Mouse (Mus musculus): ENCODE results near the gene Jaml.

Gene Jaml

DNA sequence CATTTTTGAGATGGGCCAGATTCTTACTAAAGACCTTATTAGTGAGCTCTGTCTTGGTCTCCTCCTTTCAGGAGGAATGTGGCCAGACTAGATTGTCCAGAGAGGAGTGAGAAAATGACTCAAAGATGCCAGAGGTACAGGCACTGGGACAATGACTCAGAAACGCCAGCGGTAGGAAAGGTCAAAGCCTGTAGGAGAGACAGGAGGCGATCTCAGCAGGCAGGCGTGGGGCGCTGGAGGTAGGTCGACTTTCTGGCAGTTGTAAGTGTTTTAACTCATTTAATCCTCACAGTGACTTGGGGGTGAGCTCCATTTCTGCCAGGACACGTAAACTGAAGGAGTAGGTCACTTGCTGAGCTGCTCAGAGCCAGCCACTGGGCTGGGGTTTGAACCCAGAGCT, 18.8 kb upstream of the Jaml start:
- ChIA-PET POLR2A (interaction anchor here in 1 of 4 experiments (0.6 to 1.2 kb wide), 4 partner anchors 9 to 80 kb away, joined by 3 to 4 read pairs (median 4); partner anchors contain the start of gene Cd3g), CTCF (no interaction called here)

DNA sequence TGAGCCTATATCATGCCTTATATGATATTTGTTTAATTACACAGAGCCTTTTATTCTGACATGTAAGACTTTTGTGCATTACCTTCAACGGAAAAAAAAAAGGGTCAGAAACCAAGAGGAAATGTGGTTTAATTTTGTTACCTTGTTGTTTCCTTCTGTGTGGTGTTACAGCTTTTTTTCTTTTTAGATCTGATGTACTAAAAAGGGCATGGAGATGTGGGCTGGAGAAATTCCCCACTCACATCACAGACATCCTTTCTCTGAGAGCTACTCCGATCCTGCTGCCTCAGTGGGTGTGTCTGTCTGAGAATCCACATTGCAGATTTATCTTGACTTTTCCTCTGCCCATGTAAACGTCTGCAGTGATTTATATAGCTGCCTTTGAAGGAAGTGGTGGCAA, 16.3 kb upstream of the Jaml start:
- ChIA-PET CTCF (no interaction called here), POLR2A (interaction anchor here in 1 of 4 experiments (1.0 to 1.6 kb wide), 2 partner anchors 13 to 22 kb away, joined by 3 to 6 read pairs; no protein-coding TSS in a partner anchor)

DNA sequence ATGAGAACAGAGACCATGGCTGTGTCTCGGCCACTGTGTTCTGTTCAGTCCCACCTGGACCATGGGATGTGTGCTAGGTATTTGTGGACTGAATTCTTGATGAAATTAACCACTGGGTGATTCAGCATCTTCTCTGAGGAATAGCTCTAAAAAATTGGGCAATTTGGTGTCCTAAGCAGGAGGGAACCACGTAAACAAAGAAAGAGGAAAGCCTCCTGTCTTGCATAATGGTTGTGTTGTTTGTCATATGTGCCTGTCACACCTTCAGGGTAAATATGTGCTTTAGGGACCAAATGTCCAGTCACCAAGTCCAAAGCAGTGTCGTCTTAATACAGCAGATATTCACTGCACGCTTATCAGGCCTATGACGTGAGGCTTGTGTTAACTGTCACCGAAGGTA, 14.6 kb upstream of the Jaml start:
- CTCF ChIA-PET: no interaction called here

DNA sequence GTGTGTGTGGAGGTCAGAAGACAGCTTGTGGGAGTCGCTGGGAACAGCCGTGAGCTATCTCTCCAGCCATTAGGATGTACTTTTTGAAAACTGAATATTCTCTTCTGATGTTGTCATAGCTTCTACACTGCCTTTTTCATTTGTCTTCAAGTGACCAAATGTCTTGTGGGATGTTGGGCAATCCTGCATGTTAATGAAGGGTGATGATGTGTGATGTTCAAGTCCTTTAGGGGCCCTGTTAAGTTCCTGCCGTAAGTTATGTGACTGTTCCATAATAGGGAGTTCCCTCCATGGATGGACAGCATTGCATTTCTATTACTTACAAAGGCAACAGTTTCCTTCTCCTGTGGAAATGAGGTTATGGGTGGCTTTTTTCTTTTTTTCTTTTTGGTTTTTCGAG, 12.2 kb upstream of the Jaml start:
- POLR2A ChIA-PET: interaction anchor here in 2 of 4 experiments (1.5 to 3.2 kb wide), 3 partner anchors 9 to 26 kb away, joined by 4 to 7 read pairs (median 6); no protein-coding TSS in a partner anchor
- CTCF ChIA-PET: interaction anchor here in 1 of 4 experiments (0.6 kb wide), 1 partner anchor 67 kb away, joined by 7 read pairs; no protein-coding TSS in a partner anchor

More for the DNA sequence above, 14.6 kb upstream of the Jaml start:
- POLR2A ChIA-PET: interaction anchor here in 3 of 4 experiments (1.2 to 3.2 kb wide), 3 partner anchors 11 to 23 kb away, joined by 3 to 7 read pairs (median 6); no protein-coding TSS in a partner anchor

DNA sequence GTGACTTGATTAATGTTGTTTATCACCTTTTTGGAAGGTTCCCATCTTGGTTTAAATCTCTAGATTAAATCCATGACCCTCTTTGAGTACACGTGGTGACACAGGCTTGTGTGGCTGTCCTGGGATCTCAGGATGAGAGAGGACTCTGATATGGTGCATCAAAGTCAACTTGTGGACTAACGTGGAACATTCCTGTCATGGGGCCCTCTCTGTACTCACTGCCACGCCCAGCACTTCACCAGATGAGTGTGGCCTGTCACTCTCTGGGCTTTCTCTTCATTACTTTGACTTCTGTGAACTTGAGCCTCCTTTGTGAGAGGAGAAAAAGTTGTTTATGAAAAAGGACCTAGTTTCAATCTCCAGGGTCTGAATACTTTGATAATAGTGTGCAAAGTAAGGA, 7.2 kb upstream of the Jaml start:
- POLR2A ChIA-PET: no interaction called here
- CTCF ChIA-PET: no interaction called here

DNA sequence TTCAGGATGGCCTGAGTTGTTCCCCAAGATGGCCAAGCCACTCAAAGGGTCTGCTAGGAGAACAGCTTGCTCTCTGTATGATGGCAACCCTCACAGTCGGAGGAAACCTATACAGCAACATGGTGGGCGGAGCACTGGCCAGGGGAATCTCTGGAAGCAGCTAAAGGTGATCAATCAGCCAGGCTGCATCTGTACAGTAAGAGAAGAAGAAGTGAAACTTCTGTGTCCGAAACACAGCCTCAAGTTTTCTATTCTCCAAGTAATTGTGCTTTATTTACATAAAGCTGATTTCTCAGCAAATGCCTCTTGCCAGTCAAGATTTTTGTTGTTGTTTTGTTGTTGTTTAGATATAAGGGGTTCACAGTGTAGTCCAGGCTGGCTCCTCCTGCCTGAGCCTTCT, 1.1 kb upstream of the Jaml start:
- ChIA-PET POLR2A (interaction anchor here in 2 of 4 experiments (0.9 to 3.4 kb wide), 4 partner anchors 8 to 158 kb away, joined by 3 to 15 read pairs (median 7); partner anchors contain the start of gene Mpzl2 (in 1 of the 2)), CTCF (interaction anchor here in 2 of 4 experiments (0.8 kb wide), 2 partner anchors 13 to 347 kb away, joined by 3 read pairs; no protein-coding TSS in a partner anchor)

DNA sequence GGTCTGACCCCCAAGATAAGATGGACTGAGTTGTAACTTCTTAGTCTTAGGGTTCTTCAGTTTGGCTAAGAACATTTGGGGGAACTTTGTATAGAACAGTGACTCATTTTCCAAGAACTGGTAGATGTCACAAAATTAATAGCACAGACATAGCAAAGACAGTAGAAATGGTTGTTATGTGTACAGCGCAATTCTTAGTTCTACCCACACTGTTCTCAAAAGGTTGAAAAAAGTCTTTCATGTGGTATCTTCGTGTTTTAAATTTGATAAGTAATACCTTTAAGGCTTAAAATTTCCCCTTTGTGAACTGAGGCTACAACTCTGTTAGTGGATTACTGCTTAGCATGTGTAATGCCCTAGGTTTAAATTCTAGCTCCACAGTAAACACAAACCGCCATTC, 4.1 kb downstream of the Jaml start:
- ChIA-PET POLR2A (no interaction called here), CTCF (no interaction called here)

DNA sequence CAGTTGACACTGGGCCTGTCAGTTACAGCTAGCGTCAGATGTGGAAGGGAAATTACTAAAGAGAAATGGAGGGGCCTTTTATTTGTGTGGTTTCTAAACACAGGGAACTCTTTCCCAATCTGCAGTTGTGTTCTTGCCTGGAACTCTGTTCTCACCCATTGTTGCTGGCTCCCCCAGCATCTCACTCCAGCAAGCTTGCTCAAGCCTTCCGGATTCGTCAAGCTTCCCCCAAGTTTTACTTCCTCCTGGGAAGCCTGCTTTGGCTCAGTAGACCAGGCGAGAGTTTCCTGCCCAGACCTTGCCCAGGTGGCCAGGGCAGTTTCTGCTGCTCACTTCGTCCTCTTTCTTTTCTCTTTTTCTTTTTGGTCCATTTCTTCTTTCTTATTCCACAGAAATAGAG, 5.6 kb downstream of the Jaml start:
- ChIA-PET CTCF (no interaction called here), POLR2A (interaction anchor here in 1 of 4 experiments (0.8 to 2.3 kb wide), 4 partner anchors 8 to 36 kb away, joined by 3 to 15 read pairs (median 4); partner anchors contain the start of gene Mpzl3)

DNA sequence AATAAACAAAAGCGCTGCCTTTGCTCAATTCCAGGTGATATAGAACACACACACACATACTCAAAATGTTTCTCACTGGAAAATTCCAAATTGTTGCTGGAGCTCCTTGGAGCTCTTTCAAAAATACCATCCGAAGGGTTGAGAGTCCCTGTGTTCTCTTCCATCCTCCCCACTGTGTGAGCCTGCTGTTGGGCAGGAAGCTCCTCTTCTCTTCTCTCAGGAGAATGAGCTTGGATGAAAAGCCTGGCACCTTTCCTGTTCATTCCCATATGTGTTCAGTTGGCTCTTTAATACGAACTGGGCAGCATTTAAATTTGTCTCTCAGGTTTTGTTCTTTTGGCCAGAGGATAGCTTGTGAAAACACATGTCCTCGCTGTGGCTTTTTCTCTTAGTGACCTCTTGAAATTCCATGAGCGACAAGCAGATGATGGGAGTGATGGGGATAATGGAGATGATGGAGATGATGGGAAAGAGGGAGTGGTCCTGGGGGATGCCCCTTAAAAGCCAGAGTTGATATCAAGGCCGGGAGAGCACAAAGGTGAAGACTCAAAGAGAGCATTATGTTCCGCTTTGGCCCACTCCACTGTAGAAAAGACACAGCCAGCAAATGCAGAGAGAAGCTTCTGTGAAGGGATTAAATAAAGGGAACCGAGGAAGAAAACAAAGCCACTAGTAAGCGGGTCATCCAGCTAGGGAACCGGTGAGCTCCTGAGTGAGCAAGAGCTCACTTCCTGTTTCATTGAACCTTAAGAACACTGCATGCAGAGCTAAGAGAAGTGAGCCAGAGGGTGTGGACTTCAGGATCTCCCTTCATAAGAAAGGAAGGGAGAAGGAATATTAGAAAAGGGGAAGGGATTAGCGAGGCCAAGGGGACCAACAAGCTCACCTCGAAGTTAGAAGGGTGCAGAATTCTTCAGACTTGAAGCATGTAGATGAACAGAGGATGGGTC, 7.0 kb downstream of the Jaml start:
- POLR2A ChIA-PET: interaction anchor here in 1 of 4 experiments (1.1 to 2.3 kb wide), 4 partner anchors 9 to 35 kb away, joined by 3 to 15 read pairs (median 4); no protein-coding TSS in a partner anchor
- CTCF ChIA-PET: interaction anchor here in 3 of 4 experiments (0.5 to 0.8 kb wide), 3 partner anchors 36 to 430 kb away, joined by 3 read pairs; no protein-coding TSS in a partner anchor

DNA sequence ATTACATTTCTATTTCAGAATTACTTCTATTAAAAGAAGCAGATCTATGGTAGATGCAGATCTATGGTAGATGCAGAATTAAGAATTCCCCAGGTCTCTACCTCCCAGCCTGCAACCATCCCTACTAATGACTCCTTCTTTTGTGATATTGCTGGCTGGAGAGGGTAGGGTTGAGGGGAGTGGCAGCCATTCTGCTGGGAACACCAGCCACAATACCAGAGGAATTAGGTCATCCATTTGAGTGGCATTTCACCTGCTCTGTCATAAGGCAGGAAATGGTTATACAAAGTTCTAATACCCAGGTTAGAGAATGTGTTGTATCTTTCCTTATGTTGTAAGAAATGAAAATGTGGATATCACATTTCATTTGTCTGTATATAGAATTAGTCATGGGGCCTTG, 9.1 kb downstream of the Jaml start:
- ChIA-PET CTCF (no interaction called here), POLR2A (interaction anchor here in 1 of 4 experiments (1.6 kb wide), 1 partner anchor 22 kb away, joined by 4 read pairs; no protein-coding TSS in a partner anchor)

DNA sequence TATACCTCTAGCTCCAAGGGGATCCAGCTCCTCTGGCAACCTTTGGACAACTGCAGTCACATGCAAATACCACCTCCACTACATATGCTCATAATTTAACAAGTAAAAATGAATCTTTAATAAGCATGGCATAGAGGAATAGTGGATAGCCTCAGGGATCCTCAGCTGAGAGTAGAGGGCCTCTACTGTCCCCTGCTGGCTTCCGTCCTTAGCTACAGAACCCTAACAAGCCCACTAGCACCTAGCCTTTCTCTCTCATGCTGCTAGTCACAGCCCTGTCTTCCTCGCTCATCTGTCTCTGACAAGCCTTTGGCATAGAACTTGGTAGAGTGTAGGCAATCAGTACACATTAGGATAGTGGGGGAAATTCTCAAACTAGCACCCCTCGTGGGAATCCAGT, 11.8 kb downstream of the Jaml start:
- ChIA-PET POLR2A (interaction anchor here in 2 of 4 experiments (0.7 to 1.5 kb wide), 4 partner anchors 11 to 126 kb away, joined by 3 to 6 read pairs (median 4); partner anchors contain the start of genes Jaml (in 1 of the 2) and Ube4a (in 1 of the 2)), CTCF (interaction anchor here in 2 of 4 experiments (0.8 to 1.1 kb wide), 4 partner anchors 14 to 400 kb away, joined by 3 read pairs; no protein-coding TSS in a partner anchor)

DNA sequence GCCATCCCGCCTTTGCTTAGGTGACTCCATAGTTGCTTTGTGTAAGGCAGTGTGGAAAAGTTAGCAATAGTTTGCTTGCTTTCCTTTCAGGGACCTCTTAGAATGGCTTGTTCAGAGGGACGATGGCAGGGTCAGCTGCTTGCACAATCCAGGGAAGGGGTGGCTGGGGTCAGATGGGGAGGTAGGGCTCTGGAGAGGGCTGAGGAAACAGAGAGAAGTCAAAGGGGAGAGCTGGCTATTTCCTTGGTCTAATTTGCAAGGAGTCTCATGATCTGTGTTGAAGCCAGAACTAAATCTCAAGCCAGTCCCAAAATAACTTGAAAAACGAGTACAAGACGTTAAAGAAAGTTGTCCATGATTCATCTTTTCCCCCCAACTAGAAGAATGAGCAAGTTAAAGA, 13.7 kb downstream of the Jaml start:
- POLR2A ChIA-PET: interaction anchor here in 2 of 4 experiments (0.9 to 1.6 kb wide), 4 partner anchors 11 to 818 kb away, joined by 3 to 6 read pairs (median 3); no protein-coding TSS in a partner anchor
- CTCF ChIA-PET: interaction anchor here in 2 of 4 experiments (0.8 to 1.1 kb wide), 2 partner anchors 37 to 323 kb away, joined by 3 read pairs; no protein-coding TSS in a partner anchor

DNA sequence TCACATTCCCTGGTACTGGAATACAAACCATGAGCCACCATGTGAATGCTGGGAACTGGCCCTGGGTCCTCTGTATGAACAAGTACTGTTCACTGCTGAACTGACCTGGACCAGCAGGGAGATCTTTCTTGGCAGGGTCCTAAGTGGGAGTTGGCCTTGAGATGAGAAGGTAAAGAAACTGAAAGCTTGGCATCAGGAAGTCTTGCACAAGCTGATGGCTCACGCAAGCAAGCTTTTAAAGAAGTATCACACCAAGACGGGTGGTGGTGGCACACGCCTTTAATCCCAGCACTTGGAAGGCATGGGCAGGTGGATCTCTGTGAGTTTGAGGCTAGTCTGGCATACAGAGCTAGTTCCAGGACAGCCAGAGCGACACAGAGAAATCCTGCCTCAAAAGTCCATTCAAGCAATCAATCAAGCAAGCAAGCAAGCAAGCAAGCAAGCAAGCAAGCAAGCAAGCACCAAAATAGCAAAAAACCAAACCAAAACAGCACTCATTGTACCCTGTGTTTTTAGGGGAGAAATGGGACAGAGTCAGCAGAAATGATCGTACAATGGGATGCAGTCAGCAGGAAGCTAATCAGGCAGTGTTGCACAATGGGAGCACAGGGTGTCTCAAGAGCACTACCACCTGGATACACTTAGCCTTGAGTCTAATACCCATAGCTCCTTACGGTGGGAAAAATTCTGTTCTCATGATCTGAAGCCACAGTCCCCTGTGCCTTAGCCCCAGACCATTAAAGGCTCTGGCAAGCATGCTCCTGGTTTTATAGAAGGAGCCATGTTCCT, 16.4 kb downstream of the Jaml start:
- ChIA-PET CTCF (interaction anchor here in 3 of 4 experiments (1.0 to 1.2 kb wide), 3 partner anchors 47 to 73 kb away, joined by 3 to 7 read pairs (median 5); no protein-coding TSS in a partner anchor), POLR2A (interaction anchor here in 1 of 4 experiments (1.1 to 1.4 kb wide), 3 partner anchors 9 to 66 kb away, joined by 3 to 5 read pairs (median 4); no protein-coding TSS in a partner anchor)

DNA sequence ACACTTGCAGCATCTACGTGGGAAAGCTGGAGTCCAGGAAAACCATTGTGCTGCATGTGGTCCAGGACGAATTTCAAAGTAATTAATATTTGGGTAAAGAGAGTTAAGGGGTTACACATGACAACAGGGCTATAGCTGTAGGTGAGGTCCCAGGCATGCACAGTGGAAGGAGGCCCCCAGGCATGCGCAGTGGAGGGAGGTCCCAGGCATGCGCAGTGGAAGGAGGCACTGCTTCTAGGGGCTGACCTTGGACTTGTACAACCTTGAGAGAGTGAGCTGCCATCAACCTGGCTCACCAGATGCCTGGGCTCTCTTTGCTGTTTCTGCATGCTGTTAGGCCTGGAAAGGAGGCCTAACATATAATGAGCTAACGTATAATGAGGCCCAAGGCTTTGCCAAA, 18.9 kb downstream of the Jaml start:
- ChIA-PET CTCF (interaction anchor here in 2 of 4 experiments (0.6 to 0.8 kb wide), 3 partner anchors 22 to 49 kb away, joined by 3 to 9 read pairs (median 4); no protein-coding TSS in a partner anchor), POLR2A (no interaction called here)

DNA sequence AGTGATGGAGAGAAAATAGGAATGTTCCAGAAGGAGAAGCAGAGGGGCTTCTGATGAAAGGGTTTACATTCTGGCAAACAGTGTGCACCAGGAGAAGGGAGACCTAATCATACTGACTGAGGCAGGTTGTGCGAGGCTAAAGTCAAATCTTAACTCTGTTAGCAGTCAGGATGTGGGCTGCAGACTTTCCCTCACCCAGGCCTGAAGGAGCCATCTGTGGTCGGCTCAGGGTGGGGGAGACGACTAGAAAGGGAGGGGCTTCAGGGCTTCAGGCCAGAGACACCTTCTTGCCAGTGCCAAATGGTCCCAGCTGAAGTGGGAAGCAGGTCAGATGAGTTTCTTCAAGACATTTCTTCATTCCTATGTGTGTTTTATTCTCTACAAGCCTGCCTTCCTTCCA, 19.4 kb downstream of the Jaml start:
- ChIA-PET CTCF (interaction anchor here in 1 of 4 experiments (0.8 kb wide), 1 partner anchor 22 kb away, joined by 4 read pairs; no protein-coding TSS in a partner anchor), POLR2A (no interaction called here)

DNA sequence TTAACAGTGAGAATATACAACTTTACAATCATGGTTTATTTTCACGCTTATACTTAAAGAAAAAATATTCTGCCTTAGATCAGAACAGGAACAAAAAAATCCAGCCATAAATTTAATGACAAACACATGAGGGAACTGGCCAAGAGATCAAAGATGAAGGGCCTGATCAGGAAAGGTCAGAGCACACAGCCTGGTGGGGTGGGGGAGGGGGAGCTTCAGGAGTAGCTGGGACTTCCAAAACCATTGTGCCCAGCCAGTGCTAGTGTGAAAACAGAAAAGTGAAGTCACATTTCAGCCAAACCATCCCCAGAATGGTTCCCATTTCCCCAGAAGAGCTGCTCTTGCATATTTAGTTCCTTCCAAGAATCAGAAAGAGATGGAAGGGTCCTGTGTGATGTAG, 23.5 kb downstream of the Jaml start:
- POLR2A ChIA-PET: no interaction called here
- CTCF ChIA-PET: interaction anchor here in 1 of 4 experiments (0.6 kb wide), 1 partner anchor 20 kb away, joined by 3 read pairs; no protein-coding TSS in a partner anchor

DNA sequence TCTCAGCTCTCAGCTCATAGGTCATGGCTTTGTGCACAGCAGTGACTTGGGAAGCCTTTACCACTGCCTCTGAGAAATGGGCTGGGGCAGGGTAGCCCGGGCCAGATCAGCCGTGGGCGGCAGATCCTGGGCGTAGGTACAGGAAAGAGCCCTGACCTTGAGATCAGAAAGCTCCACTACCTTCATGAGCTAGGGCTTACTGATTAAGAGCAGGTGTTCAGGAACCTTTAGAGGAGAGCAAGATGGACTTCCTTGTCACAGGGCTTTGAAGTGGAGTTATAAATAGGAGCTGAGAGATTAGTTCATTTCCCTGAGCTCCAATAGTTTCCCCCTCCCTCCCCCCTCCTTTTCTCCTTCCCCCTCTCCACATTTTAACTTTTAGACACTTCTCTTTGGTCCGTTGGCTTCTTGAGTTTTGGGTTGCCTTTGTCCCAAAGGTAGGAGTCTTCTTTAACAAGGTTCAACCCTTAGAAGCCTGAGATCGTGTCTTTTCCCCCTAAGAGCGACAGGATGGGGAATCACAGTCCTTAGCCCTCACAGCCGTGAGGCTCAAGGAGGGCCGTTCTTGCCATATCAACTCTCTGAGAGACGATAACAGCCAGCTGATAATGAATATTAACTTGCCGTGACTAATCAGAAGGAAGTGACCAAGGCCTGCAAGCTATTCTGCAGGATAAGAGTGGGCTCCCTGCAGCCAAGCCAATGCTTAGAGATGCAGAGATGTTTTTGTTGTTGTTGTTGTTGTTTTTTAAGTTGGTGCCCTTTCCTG, 24.4 kb downstream of the Jaml start:
- CTCF ChIA-PET: interaction anchor here in 2 of 4 experiments (0.6 to 0.9 kb wide), 4 partner anchors 19 to 329 kb away, joined by 3 to 5 read pairs (median 4); no protein-coding TSS in a partner anchor
- POLR2A ChIA-PET: interaction anchor here in 2 of 4 experiments (0.6 to 1.0 kb wide), 2 partner anchors 13 to 683 kb away, joined by 3 read pairs; no protein-coding TSS in a partner anchor
